Mouse (Mus musculus) left cerebral cortex, adult 18-20 months (tissue): ENCODE results near the gene Esrrg. TPM values are rescaled to one million over a fixed set of nuclear protein-coding genes. Genes with fewer than 3 reads are reported as not detected.

Experiments used
- DNase-seq, 2 experiments: peaks; one replicate each; pipeline ENCODE4 v3.0.0; 2021 to 2022; ENCODE audit warnings: low spot score in 2 of 2, mixed read lengths in 1 of 2
- total RNA-seq, 2 experiments: library from RNA; stranded (reverse); gene quantifications; 2 replicates each; pipeline ENCODE4 v1.2.3; 2021

The Esrrg gene
- total RNA-seq, 2 experiments from 2014 or later, result 24.6 to 28.1 TPM

DNA sequence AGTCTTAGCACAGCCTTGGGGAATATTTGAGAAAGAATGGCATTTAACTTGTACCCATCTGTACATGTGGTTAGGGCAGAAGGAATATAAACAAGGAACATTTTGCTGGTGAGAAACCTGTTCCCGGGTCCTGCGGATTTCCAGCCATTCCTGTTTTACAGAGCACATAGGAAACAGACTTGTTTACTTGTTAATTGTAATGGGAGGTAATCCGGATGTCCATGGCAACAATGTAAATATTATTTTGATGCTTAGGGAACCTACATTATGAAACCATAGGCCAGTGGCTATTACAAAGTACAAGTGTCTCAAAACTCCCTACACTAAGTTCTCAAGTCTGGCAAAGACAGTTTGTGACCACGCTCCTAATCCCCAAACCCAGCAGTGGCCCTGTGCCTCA is 290.9 kb downstream of the Esrrg start:
- DNase-seq, result no peak

DNA sequence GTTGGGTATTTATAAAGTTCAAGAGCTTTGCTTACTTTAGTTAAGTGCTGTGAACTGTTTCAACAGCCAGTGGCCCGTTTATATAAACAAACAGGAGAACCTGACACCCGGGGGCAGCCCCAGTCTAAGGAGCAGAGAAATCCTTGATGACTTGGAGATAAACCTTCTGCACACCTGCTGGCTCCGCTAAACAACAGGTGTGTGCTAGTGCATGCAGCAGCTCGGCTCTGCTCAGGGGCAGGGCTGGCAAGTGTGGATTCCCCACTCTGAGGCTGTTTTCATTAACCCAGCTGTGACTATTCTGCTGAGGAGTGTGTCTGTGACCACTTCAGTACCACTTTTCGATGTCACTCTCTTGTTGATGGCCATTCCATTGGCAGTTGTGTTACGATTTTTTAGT is 292.2 kb downstream of the Esrrg start:
- DNase-seq, result no peak

DNA sequence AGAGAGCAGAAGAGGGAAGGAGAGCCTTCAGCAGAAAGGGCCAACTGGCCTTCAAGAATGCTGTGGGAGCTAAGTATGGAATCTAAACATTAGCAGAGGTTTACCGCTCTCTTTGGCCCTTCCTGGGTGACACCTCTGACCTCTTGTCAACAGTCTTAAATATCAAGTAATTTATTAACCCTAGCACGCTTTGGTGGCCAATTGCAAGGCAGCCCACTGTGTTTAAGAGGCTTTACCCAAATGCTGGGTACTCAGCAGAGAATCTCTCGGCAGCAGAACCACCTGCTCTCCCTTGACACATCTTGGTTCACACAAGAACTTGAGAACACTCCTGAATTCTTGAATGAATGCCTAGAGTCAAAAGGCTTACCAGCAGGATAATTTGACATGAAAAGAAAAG is 293.6 kb downstream of the Esrrg start:
- no peak for DNase-seq

DNA sequence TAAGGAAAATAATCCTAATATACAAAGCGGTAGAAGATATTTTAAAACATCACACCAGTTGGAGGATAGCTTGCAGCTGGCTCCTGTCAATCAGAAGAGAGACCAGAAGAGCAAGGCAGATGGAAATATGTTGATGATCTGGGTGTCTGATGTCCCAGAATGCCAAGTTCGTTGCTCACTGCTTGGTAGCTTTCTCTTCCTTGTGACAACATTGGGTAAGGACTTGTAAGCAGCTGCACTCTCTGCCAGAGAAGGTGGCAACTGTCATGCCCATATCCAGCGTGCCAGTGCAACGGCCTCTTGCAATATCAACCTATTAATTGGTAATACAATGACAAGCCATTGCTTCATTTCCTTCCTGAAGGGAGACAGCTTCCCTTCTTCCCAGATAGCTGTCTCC is 296.1 kb downstream of the Esrrg start:
- no peak for DNase-seq

DNA sequence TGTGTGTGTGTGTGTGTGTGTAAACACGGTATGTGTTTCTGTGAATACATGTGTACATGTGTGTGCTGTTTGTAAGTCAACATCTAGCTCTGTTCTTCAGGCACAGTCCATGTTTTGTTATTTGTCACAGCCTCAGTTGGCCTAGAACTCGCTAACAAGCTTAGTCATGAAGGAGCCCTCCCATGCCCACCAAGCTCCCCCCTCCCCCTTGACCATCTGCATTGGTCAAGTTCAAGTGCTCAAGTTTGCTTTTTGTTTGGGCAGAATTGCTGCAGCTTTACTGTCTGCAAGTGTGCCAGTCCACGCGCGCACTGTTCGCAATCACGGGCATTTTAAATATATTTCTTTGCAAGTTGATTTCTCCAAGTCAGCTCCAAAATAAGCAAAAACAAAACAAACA is 298.8 kb downstream of the Esrrg start:
- no peak for DNase-seq

DNA sequence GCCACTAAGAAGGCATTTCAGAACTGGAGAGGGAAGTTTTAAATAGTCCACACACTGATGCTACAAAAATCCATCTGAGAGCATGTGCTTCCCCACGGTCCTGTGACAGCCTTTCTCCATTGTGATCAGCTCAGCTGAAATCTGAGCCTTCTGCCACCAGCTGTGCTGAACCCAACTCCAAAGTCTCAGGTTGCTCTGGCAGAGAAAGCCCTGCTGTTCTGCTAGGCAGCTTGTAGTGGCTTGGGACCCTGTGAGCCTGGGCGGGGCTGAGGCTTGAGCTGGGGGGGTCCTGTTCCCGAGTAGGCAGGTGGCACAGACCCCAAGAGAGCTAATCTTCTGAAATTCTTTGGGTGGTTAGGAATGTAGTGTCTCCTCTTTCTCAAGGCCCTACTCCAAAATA is 299.3 kb downstream of the Esrrg start:
- no peak for DNase-seq

DNA sequence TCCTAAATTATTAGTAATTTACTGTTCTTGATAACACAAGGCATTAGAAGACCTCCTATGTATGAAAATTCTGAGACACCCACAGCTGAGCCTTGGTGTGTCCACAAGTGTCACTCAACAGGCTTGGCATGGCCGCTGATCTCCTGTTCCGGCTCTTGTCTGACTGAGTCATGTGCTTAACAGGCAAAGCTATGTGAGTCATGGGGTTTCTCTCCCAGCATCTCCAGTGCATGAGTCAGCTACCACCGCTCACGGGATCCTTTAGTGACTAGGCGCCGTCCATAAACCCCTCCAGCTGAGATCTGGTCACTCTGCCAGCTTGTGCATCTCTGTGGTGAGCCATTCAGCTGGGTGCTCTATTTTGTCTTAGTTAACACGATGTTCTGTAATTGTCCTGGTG is 302.1 kb downstream of the Esrrg start:
- DNase-seq, result peak; percentile 17 to 33

DNA sequence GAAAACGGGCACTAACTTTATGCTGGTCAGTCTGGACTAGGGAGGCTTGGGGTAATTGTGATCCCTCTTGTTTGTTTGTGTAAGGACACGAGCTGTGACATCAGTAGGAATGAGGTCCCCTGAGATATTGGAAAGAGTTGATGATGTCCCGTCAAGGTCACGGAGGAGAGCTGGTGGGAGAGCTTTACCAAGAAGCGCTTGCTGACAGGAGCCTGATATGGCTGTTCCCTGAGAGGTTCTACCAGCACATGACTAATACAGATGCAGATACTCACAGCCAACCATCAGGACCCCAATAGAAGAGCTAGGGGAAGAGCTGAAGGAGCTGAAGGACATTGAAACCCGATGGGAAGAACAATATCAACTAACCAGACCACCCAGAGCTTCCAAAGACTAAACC is 302.6 kb downstream of the Esrrg start:
- DNase-seq, result no peak

DNA sequence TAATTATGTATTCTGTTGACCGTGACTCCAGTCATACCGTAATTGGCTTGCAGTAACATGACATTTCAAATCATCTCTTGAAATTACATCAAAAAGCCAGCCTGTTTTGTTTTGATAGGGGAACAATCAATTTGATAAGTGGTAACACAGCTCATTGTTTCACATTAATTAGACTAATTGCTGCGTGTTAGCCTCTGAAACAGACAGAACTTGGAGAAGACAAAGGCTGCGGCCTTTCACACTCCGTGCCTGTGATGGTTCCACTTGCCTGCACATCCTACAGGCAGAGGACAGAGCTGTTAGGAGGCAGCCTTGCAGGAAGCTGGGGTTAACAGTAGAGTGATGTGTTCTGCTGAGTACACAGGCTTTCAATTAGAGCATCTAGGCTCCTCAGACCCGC is 309.7 kb downstream of the Esrrg start:
- no peak for DNase-seq

DNA sequence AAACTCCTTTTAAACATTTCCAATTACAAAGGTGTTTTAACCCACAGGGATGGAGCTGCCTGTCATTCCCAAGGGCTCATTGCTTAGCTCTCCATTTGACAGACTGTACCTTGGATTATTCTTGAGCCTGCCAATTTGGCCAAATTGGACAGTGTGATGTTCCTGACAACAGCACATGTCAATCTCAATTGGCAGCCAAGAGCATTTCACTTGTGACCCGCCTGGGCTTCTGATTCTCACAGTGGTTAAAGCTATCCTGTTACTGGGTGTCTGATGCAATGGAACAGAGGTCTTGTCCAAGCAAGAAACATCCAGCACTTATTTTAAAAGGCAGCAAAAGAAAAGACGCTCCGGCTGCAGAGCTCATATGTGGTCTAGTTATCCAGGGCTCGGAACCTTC is 310.3 kb downstream of the Esrrg start:
- DNase-seq, result no peak

DNA sequence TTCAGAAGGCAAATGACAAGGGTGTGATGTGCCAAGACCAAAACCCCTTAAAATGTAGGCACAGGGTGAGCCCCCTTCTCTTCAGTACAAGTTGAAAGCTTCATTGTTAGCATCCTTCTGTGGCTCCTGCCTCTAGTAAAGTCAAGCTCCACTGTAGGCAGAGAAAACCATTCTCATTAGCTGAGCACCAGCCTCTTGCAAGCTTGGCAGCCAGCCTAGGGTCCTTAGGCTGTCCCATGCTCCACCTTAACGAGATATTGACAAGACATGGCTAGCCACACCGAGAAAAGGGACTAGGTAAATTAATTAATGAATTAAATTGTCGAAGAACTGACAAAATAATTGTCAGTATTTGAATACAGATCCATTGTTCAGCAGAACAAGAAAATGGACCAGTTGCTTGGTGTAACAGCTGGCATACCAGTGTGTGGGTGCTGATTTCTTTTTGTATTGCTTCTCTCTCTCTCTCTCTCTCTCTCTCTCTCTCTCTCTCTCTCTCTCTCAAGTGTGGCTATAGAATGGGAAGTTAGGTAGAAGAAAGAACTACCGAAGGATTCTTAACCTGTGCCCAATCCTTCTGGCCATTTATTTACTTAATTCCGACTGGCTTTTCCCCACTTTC is 311.7 kb downstream of the Esrrg start:
- no peak for DNase-seq

DNA sequence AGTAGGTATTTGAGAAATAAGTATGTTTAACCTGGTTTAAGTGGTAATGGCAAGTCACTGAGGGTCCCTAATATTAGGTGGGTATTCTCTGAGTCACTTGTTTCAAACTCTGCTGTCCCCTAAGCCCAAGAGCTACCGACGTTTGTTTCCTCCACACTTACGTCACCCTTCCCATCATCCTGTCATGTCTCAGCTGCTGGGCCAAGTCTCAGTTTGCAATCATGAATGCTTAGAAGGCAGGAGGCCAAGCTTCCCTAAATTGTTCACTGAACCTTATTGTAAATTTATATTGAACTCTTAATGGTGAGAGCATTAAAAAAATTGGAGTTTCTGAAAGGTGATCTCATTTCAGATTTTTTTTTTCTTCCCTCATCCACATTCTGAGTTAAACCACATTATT is 322.6 kb downstream of the Esrrg start:
- no peak for DNase-seq

DNA sequence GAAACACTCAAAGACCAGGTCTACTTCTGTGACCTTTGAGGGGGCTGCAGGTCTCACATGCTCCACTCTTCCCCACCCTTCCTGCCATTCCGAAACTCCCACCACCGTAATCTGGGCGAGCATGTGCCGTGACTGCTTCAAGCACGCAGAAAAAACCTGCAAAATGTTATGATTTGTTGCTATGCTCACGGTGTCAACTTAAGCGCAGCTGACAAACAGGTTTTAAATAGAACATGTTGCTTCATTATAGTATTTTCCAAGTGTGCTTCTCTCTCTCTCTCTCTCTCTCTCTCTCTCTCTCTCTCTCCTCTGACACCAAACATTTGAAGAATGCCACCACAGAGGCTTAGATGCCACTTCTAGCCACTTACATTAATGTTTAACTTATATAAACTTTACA is 330.1 kb downstream of the Esrrg start:
- no peak for DNase-seq

DNA sequence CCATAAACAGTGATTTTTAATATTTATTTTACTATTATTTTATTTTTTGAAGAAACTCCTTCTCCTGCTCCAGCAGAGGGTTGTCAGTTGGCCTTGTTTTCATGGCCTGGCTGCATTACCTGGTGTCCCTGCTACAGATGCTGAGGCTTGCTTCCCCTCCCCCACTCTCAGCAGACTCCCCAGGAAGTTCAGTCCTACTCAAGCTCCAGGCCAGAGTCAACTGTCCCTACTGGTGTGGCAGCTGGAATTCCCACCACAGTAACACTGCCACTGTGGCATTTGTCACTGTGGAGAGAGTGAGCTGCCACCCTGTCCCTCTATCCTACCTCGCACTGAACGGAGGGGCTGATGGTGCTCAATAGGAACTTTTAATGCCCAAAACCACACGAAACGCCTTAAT is 330.5 kb downstream of the Esrrg start:
- no peak for DNase-seq

DNA sequence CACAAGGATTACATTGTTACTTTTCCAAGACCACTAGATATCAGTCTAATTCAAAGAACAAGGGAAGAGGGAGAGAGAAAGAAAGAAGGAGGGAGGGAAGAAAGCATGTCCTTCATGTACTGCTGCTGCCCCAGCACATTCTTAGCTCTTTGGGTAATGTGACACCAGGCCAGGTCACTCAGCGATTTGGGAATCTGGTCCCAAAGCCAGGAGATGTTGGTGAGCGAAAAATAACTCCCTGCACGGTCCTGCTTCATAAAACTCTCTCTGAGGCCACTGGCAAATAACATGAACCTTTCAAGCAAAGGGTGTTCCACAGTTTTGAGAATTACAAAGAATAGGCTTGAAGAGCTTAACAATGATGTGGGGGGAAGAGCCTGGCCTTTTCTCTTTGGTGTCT is 342.9 kb downstream of the Esrrg start:
- DNase-seq, result no peak

DNA sequence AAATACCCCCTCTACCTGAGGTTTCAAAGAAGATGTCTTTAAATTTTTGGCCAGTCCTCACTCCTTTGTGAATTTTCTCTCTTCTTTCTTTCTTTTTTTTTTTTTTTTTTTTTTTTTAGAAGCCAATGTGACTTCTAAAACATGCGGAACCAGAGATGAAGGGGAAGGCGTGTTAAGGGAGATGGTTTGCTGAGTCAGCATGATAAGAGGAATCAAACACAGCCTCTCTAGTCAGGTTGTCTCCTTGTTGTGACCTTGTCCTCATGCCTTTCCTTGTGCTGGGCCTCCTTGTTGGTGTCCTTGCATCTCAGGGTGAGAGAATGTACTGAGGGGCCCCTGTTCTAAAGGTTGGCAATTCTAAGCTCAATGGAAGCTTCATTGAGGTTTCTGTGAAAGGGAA is 348.1 kb downstream of the Esrrg start:
- DNase-seq, result no peak

DNA sequence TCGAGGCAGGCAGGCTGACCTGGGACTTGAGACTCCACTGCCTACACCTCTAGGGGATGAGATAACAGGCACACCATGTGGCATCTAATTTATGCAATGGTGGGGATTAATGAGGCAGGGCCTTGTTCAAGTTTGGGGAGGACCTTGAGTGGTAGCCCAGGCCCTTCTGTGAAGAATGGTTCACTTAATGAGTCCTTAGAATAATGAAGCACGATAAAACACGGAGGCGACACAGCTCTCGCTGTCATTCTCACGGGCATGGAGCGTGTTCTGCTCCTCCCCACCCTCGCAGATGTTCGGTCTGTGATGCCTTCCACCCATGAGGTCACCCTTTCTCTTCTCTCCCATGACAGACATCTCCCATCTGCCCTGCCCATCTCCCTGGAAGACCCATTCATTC is 350.6 kb downstream of the Esrrg start:
- DNase-seq, result no peak

DNA sequence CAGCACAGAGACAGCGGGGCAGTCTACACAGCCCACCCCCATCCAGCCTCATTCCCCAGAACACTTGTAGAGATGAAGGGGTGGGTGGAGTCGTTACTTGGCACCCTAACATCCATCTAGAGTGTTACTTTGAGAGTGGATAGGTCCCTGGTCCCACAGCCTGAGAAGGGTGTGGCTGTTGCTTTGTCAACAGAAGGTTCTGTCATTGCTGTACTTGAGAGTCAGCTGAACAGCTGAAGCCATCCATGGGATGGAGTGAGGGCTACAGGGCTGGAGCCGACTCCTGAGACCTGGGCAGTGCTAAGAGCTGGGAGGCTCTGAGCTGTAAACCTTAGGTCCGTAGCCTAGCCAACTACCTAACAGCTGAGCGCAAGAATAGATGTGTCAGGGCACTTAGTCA is 352.9 kb downstream of the Esrrg start:
- DNase-seq, result no peak

DNA sequence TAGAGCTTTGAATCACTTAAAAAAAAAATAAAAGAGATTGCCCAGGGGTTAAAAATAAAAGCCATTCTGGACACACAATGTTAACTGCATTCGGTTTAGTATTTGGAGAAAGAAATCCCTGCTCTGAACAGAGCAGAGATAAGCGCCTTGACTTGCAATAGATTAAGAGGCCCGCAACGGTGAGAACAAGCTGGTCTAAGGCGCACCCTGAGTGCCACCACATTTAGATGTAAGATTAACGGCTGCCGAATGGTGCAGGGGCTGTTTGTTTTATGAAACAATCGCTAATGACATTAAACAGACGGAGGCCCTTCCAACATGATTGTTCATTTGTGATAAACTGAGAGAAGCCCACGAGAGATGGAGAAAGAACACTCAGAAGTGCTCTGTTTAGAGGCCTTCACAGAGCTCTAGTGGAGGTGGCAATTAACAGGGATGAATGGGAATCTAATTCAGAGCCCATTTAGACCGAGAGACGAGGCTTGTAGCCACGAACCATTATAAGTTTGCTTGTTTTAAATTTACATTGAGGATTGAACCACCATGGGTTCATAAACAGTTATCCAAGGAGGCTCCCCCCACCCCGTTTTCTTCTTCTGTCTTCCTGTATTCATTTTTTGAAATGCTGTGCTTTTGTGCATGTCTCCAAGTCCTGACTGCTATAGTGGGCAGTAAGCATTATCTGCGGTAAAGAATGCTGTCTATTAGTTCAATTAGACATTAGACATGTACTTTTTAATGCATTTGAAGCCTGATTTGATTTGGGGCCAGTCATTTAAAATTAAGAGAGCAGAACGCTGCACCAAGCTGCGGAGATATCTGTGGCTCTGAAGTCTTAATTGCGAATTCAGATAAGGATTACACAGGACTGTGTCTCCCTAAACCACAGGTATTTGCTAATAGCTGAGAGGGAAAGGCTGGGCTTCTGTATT is 356.5 kb downstream of the Esrrg start:
- no peak for DNase-seq

DNA sequence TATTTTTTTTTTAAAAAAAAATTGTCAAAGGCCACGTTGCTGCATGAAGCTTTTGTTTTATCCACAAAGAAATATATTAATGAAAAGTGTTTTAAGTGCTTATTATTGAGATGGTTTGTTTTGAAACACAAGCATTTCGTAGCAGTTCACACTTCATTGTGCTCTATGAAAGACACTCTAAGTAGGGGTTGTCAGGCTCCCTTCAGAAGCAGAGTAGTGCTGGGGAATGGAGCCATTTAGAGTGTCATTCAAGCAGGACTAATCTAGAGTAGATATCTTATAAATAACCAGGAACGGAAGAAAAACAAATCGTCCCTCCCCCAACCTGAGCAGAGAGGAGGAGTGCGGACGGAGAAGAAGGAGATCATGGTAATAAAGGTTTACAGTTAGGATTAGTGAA is 357.3 kb downstream of the Esrrg start:
- DNase-seq, result no peak

DNA sequence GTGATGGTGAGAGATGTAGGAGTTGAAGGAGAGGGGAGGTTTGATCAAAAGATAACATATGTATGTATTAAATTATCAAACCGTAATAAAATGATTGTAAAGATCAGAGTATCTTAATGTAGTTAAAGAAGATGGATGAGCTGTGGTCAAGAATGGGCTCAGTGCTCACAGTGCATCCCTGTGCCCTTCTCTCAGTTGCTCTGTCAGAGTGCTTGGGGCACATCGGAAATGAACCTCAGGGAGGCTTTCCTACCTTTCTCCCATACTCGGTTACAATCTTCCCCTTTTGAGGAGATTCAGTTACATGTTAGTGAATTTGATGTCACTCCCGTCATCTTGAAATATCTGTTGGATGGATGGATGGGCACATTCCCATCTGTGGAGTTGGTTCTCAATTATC is 359.8 kb downstream of the Esrrg start:
- no peak for DNase-seq

DNA sequence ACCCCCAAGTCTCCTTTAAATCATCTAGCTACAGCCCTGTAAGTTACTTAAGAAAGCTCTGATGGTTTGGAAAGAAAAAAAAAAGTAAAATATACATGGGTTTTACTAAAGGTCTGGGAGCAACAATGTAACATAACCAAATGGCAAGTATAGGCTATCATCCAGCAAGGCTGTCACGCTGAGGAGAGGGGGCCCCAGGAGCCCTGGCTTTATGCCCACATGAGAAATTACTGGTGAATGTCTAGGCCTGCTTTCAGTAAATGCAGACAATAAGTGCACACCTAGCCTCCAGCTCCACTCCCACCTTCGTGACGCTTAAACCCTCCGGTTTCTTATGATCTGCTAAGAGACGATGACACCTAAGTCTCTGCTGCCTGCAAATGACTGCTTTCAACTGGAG is 360.9 kb downstream of the Esrrg start:
- DNase-seq, result no peak

DNA sequence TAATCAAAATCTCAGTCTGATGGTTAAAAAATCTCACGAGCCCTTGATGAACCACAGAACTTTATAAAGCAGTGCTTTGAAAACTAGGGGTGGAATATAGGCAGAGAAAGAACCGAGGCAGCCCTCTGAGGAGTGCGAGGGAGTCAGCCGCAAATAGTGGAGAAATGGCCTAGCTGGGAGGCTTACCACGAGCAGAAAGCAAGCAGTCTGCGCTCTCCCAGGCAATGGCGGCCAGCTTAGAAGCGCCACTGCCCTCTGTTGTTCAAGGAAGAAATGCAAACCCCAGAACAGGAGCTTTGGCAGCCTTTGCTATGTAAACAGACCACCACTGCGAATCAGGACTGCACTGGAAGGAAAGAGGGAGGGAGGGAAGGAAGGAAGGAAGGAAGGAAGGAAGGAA is 365.8 kb downstream of the Esrrg start:
- DNase-seq, result peak; percentile 57 to 66
